Mouse (Mus musculus) kidney, postnatal 14 days (tissue): ENCODE data around the gene Arrdc4.
A peak's percentile ranks its signal among the peaks of the same experiment; 100 is the strongest.

Experiments
- DNase-seq: peaks from one replicate; pipeline ENCODE4 v3.0.0; 2022; ENCODE audit warnings: mixed read lengths

Arrdc4 gene

DNA sequence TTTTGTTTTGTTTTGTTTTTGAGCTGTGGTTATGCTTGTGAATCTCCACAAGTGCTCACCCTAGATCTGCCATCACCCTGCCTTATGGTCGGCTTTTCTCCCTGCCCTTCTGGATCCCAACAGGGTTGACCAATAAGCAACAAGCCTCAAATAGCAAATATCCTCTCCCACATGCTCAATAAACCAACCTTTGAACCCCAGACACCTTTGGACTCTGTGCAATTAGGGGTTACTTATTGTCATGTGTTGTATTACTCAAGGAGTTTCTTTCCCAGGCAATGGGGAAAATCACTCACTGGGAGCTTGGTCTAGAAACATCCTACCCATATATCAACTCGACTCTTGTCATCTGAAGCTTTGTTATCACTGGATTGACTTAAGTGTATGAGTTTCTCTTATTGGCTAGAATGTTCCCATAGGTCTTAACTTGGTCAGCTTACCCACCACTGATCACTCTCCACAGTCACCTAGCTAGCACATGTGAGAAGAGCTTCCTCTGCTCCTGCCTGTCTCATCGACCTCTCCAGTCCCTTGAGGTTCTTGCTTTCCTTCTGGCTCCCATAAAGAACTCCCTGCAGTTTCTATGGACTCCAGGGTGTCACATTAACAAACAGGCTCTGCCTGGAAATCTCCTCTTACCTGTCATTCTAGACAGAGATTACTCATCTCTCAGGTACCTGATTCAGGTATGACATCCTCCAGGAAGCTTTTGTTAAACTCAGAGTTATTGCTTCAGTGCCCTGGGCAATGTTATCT lies 40.3 kb downstream of the Arrdc4 start:
- DNase-seq = no peak

DNA sequence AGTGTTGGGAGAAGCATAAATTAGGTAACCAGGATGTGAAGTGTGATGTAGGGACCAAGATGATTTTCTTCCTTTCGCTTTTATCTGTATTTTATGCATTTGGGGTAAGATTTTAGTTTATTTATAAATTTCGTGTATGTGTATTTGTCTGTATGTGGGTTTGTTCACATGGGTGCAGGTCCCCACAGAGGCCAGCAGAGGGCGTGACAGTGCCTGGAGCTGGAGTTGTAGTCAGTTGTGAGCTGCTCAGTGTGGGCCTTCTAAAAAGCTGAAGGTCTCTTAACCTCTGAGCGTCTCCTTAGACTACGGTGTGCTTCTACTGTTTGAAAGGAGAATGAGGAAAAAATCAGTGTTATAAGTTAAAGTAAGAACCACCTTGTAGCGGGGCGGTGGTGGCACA lies 43.9 kb downstream of the Arrdc4 start:
- DNase-seq = no peak

DNA sequence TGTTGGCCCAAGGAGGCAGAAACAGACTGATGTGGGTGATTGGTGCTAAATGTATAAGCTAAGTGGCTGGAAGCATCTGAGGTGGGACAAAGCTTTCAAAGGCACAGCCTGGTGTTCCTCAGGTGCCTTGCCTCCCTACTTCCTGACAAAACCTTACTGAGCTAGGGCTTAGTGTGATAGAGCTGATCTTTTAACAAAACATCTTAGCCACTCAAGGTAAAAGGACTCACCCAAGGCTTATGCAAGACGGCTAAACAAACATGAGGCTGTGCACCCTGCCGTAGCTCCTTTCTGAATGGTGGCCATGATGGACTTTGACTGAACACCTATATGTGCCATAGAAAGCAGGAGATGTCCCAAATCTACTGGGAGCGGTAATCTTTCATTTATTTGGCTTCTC lies 51.7 kb downstream of the Arrdc4 start:
- DNase-seq = no peak

DNA sequence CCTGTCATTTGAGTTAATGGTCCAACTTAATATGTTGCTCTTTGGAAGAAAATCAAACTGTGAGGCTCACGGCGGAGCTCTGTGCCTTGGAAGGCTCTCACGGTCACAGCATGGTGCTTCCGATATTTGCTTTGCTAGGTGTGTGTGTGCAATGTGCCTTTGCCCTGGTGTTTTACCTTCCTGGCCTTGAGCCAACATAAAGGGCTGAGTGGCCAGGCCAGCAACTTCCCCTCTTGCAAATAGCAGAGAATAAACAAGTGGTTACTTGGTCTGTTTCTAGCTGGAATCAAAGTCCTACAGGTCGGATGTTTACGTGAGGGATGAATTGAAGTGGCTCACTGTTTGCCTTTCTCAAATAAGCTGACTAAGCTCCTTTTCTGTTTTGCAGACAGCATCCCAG lies 52.1 kb downstream of the Arrdc4 start:
- peak; percentile 70 for DNase-seq

DNA sequence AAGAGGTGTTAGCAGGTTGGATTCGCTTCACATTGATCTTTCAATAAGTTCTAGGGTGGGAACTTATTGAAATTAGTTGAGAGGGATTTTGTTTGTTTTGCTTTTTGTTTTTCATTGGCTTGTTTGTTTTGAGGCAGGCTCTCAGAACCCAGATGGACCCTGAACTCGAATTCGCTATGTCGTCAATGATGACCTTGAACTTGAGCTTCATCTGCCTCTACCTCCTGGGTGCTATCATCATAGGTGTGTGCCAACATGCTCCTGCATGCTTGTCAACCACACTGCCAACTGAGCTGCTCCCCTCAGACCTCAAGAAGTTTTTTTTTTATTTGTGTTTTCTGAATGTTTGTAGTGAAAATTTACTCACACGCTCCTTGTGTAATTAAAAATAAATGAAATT lies 52.6 kb downstream of the Arrdc4 start:
- DNase-seq = no peak

DNA sequence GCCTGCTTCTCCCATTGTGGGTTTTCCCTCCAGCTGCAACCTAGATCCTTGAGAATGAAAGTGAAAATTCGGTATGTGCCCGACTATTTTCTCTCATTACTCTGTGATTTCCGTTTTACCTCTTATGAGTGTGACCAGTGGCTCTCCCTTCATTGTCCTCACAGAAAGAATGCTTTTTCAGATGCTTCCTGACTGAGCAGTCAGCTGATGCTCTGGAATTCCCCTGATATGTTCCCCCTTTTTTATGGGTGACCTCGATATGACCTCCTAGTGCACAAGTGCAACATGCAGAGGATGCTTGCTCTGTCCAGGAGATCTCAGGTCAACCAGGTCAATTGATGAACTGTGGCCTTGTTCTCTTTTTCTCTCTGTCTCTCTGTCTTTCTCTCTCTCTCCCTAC lies 56.3 kb downstream of the Arrdc4 start:
- peak; percentile 14 for DNase-seq

DNA sequence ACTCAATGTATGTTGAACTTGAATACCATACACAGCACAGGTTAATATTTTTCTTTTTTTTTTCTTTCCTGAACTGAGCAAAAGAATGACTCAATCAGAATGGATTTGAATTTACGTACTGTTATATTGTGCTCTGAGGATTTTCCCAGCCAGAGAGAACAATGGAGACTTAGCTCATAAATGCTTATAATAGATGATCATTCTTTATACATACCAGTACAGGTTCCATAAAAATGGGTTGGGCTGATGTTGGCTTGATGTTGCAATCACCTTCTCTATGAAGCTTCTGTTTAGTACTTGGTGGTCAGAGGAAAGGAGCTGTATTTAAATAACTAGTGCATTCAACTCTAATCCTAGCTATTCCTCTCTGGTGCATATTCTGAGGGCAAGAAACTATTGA lies 57.6 kb downstream of the Arrdc4 start:
- no peak for DNase-seq

DNA sequence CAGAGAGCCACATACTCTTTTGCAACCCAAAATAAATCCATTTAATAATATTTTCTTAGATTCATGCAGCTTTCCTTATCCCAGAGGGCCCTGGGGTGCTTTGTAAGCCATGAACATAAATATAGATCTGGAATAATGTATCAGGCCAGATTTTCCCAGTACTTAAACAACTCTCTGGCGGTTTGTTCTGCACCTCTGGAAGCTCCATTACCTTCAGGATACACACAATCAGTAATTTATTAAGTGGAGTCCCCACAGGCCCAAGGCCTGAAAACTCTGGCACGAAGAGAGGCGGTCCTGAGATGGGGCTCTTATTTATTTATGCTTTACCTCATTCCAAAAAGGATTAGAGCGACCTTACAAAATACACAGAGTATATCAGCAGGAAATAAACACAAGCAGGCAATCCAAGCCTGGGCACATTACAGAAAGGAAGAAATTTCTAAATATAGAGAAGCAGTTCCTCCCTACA lies 61.9 kb downstream of the Arrdc4 start:
- no peak for DNase-seq
